Mouse (Mus musculus) central nervous system, embryonic 14 days (tissue): Measurements from ENCODE around the gene Agpat2. TPM values are rescaled to one million over a fixed set of nuclear protein-coding genes. Genes with fewer than 3 reads are reported as not detected.

Experiments
- polyA plus RNA-seq: library from polyadenylated mRNA; depleted of rRNA; stranded (reverse); fragments of >200 nt; gene quantifications from 2 replicates; pipeline ENCODE4 v1.2.3, GENCODE M21; 2012; rRNA removed

The Agpat2 gene
- 5.1 and 10.1 TPM in 2 replicates for polyA plus RNA-seq

GRCm38 (mm10) chr2:26603720-26604671 is at the start of gene Agpat2:
Agpat2 (minus strand) TSS chr2:26604417.

GRCm38 (mm10) chr2:26627921-26628739 is 23.9 kb upstream of the Agpat2 start, which contains the start of gene Fam69b:
Fam69b (plus strand) TSS chr2:26628457.

GRCm38 (mm10) chr2:26586294-26587043 is 17.7 kb downstream of the Agpat2 start, which contains the start of gene Gm20532:
Gm20532 (plus strand) TSS chr2:26586639.

GRCm38 (mm10) chr2:26579714-26580113 is 24.5 kb downstream of the Agpat2 start, which contains the start of gene Egfl7:
Egfl7 (plus strand) TSS chr2:26580014.

Other genes starting within 250 kb of the Agpat2 start
- gene Card9, start 243.5 kb downstream of the Agpat2 start, polyA plus RNA-seq = 2.8 and 2.9 TPM in 2 replicates
- 48.5 and 57.4 TPM in 2 replicates for gene Snapc4, start 223.8 kb downstream of the Agpat2 start, polyA plus RNA-seq
- 267 and 269 TPM in 2 replicates for gene Entr1, start 215.1 kb downstream of the Agpat2 start, polyA plus RNA-seq
- gene Pmpca, start 215.1 kb downstream of the Agpat2 start, polyA plus RNA-seq = 124 and 130 TPM in 2 replicates
- gene Inpp5e, start 195.2 kb downstream of the Agpat2 start, polyA plus RNA-seq = 41.5 and 43.5 TPM in 2 replicates
- gene Sec16a, start 159.2 kb downstream of the Agpat2 start, polyA plus RNA-seq = 42.2 and 47.4 TPM in 2 replicates
- 28.5 and 30.8 TPM in 2 replicates for gene Notch1, start 87.8 kb downstream of the Agpat2 start, polyA plus RNA-seq
- 166 and 196 TPM in 2 replicates for gene Egfl7, start 24.4 kb downstream of the Agpat2 start, polyA plus RNA-seq
- not detected in 2 replicates for gene Gm20532, start 17.8 kb downstream of the Agpat2 start, polyA plus RNA-seq
- gene Fam69b, start 24.0 kb upstream of the Agpat2 start, polyA plus RNA-seq = 89.6 and 90.6 TPM in 2 replicates
- gene Lcn4, start 66.9 kb upstream of the Agpat2 start, polyA plus RNA-seq = not detected in 2 replicates